Mouse (Mus musculus) MEL (cell line): Measurements from ENCODE around the gene Acap1. TPM values are rescaled to one million over a fixed set of nuclear protein-coding genes. Genes with fewer than 3 reads are reported as not detected.
A peak's percentile ranks its signal among the peaks of the same experiment; 100 is the strongest.

ENCODE experiments used
- BHLHE40 ChIP-seq: IDR thresholded peaks from 2 replicates; pipeline ENCODE4 v1.6.1; 2012; ENCODE audit warnings: low read depth, mild to moderate bottlenecking, inconsistent platforms, low read length, improper control_type of control experiment, borderline replicate concordance
- CHD1 ChIP-seq: IDR thresholded peaks from 2 replicates; pipeline ENCODE4 v1.6.1; 2012; ENCODE audit warnings: low read depth, mild to moderate bottlenecking, inconsistent platforms, low read length, improper control_type of control experiment
- CTCF ChIP-seq, 3 experiments: IDR thresholded peaks in 2 of 3; conservative IDR thresholded peaks in 1 of 3; 2 replicates each; pipeline ENCODE4 v1.5.1; 2011 to 2012; ENCODE audit warnings: low read length in 3 of 3, low read depth in 2 of 3, mild to moderate bottlenecking in 2 of 3, improper control_type of control experiment in 1 of 3, inconsistent platforms in 1 of 3, mixed read lengths in 1 of 3, moderate library complexity in 1 of 3; ENCODE audit not compliant: control insufficient read depth in 1 of 3, insufficient read depth in 1 of 3, poor library complexity in 1 of 3, severe bottlenecking in 1 of 3
- ELF1 ChIP-seq: IDR thresholded peaks from 2 replicates; pipeline ENCODE4 v1.6.1; 2014; ENCODE audit warnings: low read depth, mild to moderate bottlenecking, inconsistent platforms, low read length, improper control_type of control experiment, moderate library complexity
- GABPA ChIP-seq: IDR thresholded peaks from 2 replicates; pipeline ENCODE4 v1.6.1; 2012; ENCODE audit warnings: low read depth, mild to moderate bottlenecking, inconsistent platforms, low read length, improper control_type of control experiment, moderate library complexity
- GATA1 ChIP-seq: IDR thresholded peaks from 2 replicates; pipeline ENCODE4 v1.6.1; 2011; ENCODE audit warnings: low read depth, low read length, improper control_type of control experiment
- JUND ChIP-seq: IDR thresholded peaks from 2 replicates; pipeline ENCODE4 v1.6.1; 2011; ENCODE audit warnings: low read depth, mild to moderate bottlenecking, improper control_type of control experiment, low read length
- MAFK ChIP-seq: IDR thresholded peaks from 2 replicates; pipeline ENCODE4 v1.6.1; 2011; ENCODE audit warnings: low read depth, mild to moderate bottlenecking, low read length, improper control_type of control experiment, borderline replicate concordance
- MXI1 ChIP-seq: IDR thresholded peaks from 2 replicates; pipeline ENCODE4 v1.6.1; 2011; ENCODE audit warnings: mild to moderate bottlenecking, low read depth, low read length, improper control_type of control experiment
- MYB ChIP-seq: IDR thresholded peaks from 2 replicates; pipeline ENCODE4 v1.6.1; 2011; ENCODE audit warnings: mild to moderate bottlenecking, low read depth, low read length, improper control_type of control experiment
- MYC ChIP-seq: IDR thresholded peaks from 2 replicates; pipeline ENCODE4 v1.6.1; 2011; ENCODE audit warnings: low read depth, mild to moderate bottlenecking, low read length, improper control_type of control experiment, moderate library complexity
- NRF1 ChIP-seq: IDR thresholded peaks from 2 replicates; pipeline ENCODE4 v1.6.1; 2014; ENCODE audit warnings: low read depth, mild to moderate bottlenecking, inconsistent platforms, low read length, improper control_type of control experiment, moderate library complexity; ENCODE audit not compliant: poor library complexity, insufficient read depth, severe bottlenecking
- POLR2A ChIP-seq, 2 experiments: IDR thresholded peaks; 2 replicates each; pipeline ENCODE4 v1.6.1; 2011 to 2012; ENCODE audit warnings: low read length in 2 of 2, mild to moderate bottlenecking in 2 of 2, control low read depth in 1 of 2, improper control_type of control experiment in 1 of 2, low read depth in 1 of 2, moderate library complexity in 1 of 2; ENCODE audit not compliant: control insufficient read depth in 1 of 2, insufficient read depth in 1 of 2, poor library complexity in 1 of 2
- POLR2AphosphoS2 ChIP-seq: IDR thresholded peaks from 2 replicates; pipeline ENCODE4 v1.6.1; 2011; ENCODE audit warnings: low read length, improper control_type of control experiment
- RAD21 ChIP-seq: IDR thresholded peaks from 2 replicates; pipeline ENCODE4 v1.6.1; 2011; ENCODE audit warnings: mild to moderate bottlenecking, low read depth, low read length, improper control_type of control experiment
- RCOR1 ChIP-seq: IDR thresholded peaks from 2 replicates; pipeline ENCODE4 v1.6.1; 2012; ENCODE audit warnings: low read depth, mild to moderate bottlenecking, inconsistent platforms, low read length, improper control_type of control experiment
- TBP ChIP-seq: IDR thresholded peaks from 2 replicates; pipeline ENCODE4 v1.8.0; 2011; ENCODE audit warnings: low read depth, low read length, improper control_type of control experiment
- TCF12 ChIP-seq: IDR thresholded peaks from 2 replicates; pipeline ENCODE4 v1.6.1; 2014; ENCODE audit warnings: low read depth, mild to moderate bottlenecking, inconsistent platforms, low read length, improper control_type of control experiment, moderate library complexity
- UBTF ChIP-seq: IDR thresholded peaks from 2 replicates; pipeline ENCODE4 v1.6.1; 2012; ENCODE audit warnings: low read depth, mild to moderate bottlenecking, inconsistent platforms, low read length, improper control_type of control experiment, moderate library complexity, borderline replicate concordance; ENCODE audit not compliant: insufficient read depth
- USF2 ChIP-seq, 2 experiments: IDR thresholded peaks; 2 replicates each; pipeline ENCODE4 v1.6.1; 2011 to 2012; ENCODE audit warnings: improper control_type of control experiment in 2 of 2, low read length in 2 of 2, borderline replicate concordance in 1 of 2, inconsistent platforms in 1 of 2, low read depth in 1 of 2, mild to moderate bottlenecking in 1 of 2; ENCODE audit not compliant: insufficient read depth in 1 of 2
- ZC3H11A ChIP-seq: IDR thresholded peaks from 2 replicates; pipeline ENCODE4 v1.6.1; 2012; ENCODE audit warnings: low read depth, mild to moderate bottlenecking, inconsistent platforms, low read length, improper control_type of control experiment
- ZKSCAN1 ChIP-seq: IDR thresholded peaks from 2 replicates; pipeline ENCODE4 v1.6.1; 2012; ENCODE audit warnings: low read depth, mild to moderate bottlenecking, inconsistent platforms, low read length, improper control_type of control experiment, moderate library complexity
- ZMIZ1 ChIP-seq: IDR thresholded peaks from 2 replicates; pipeline ENCODE4 v1.6.1; 2012; ENCODE audit warnings: low read depth, mild to moderate bottlenecking, inconsistent platforms, low read length, improper control_type of control experiment, moderate library complexity
- ZNF384 ChIP-seq: IDR thresholded peaks from 2 replicates; pipeline ENCODE4 v1.6.1; 2012; ENCODE audit warnings: low read depth, mild to moderate bottlenecking, inconsistent platforms, low read length, improper control_type of control experiment
- polyA plus RNA-seq, 2 experiments: library from polyadenylated mRNA; stranded (reverse) in 1 of 2; unstranded in 1 of 2; fragments of >175 nt in 1 of 2; fragments of >200 nt in 1 of 2; gene quantifications; 2 replicates each; pipeline versions ENCODE4 v1.2.1 to v1.2.4; 2012; ENCODE audit warnings: low replicate concordance in 2 of 2, low read depth in 1 of 2; ENCODE audit not compliant: insufficient read length in 2 of 2, insufficient read depth in 1 of 2, missing spikeins in 1 of 2
- total RNA-seq: library from RNA; depleted of rRNA; stranded (reverse); fragments of 300-350 nt; gene quantifications from 2 replicates; pipeline ENCODE4 v1.2.3, GENCODE M21; 2012

The Acap1 gene
- total and polyA plus RNA-seq, 3 experiments: 20.7 to 42.2 TPM; not detected in 1

DNA sequence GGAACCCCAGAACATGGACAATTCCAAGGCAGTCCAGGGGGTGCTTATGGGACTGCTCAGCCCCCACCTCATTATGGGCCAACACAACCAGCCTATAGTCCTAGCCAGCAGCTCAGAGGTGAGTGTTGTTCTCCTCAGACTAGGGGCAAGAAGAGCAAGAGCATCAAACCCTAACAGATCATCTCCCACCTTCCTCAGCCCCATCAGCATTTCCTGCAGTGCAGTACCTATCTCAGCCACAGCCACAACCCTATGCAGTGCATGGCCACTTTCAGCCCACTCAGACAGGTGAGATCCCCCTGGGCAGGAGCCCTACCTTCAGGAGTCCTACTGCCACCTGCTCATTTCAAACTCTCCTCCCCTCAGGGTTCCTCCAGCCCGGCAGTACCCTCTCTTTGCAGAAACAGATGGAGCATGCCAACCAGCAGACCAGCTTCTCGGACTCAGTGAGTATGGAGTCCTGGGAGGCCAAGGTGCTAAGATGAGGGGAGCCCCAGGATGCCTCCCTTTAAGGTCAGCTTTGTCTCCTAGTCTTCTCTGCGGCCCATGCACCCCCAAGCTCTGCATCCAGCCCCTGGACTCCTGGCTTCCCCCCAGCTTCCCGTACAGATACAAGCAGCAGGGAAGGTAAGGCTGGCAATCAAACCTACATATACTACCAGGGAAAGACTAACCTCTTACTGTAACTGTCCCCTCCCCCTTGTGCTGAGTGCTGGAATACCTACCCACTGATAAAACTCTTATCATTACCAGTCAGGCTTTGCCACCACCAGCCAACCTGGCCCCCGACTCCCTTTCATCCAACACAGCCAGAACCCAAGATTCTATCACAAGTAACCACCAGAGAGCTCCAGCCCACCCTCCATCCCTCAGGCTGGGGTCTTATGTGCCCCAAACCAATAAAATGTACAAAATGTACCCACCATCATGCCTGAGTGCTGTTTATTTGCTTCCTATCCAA is 20.6 kb upstream of the Acap1 start (continued):
- TF ChIP-seq TBP (peak; percentile 13; the same call in 1 of the 2 replicates), RAD21 (no peak), MAFK (peak; percentile 83; the same call in 1 of the 2 replicates), CHD1 (no peak), BHLHE40 (peak; percentile 70), UBTF (no peak), MXI1 (peak; percentile 71), CTCF (IDR thresholded peaks at IDR 0.05 in 2 of 3, conservative IDR thresholded peaks at IDR 0.05 in 1 of 3; ENCODE audit: control insufficient read depth in 1 of 3, insufficient read depth in 1 of 3, low read depth in 2 of 3, low read length in 3 of 3, poor library complexity in 1 of 3, severe bottlenecking in 1 of 3) (peak in 1 of 3 experiments; percentile 34; a peak in 3 of 6 replicates), RCOR1 (peak; percentile 88), USF2 (IDR thresholded peaks at IDR 0.05; ENCODE audit: borderline replicate concordance in 1 of 2, insufficient read depth in 1 of 2, low read depth in 1 of 2, low read length in 2 of 2) (no peak), ZMIZ1 (peak; percentile 90), POLR2AphosphoS2 (peak; percentile 98), GABPA (no peak), NRF1 (no peak; the same call in 1 of the 2 replicates), ZNF384 (no peak), ZKSCAN1 (no peak), ZC3H11A (no peak), MYB (peak; percentile 70; the same call in 1 of the 2 replicates), GATA1 (peak; percentile 98), POLR2A (IDR thresholded peaks at IDR 0.05; ENCODE audit: control insufficient read depth in 1 of 2, insufficient read depth in 1 of 2, low read depth in 1 of 2, low read length in 2 of 2, poor library complexity in 1 of 2) (peak; percentile 23 to 84; a peak in 2 of 4 replicates), JUND (no peak), TCF12 (peak; percentile 99), ELF1 (0 out of 2 replicates have a peak, but pooled peaks have one; percentile 22), MYC (no peak; the same call in 1 of the 2 replicates)
- TF ChIP-seq, all 39 proteins: peak for 21
